Mouse (Mus musculus) liver, adult 2 months (tissue): Measurements from ENCODE around the gene Ulk4. TPM values are rescaled to one million over a fixed set of nuclear protein-coding genes. Genes with fewer than 3 reads are reported as not detected.
"Not testable (repeated sequence)": the region's sequence is repeated elsewhere in the genome, so short reads cannot be mapped to it uniquely, and the experiment has no call there.

ENCODE experiments used
- DNase-seq: peaks from one replicate; pipeline ENCODE4 v3.0.0-alpha.2; 2011; ENCODE audit warnings: low read depth, low spot score; ENCODE audit errors: extremely low read depth
- H3K27ac ChIP-seq: fragments of 200-500 bp; replicated peaks from 2 replicates; pipeline ENCODE4 v1.5.1; 2012; ENCODE audit warnings: low read depth, mild to moderate bottlenecking, control low read depth, inconsistent platforms, low read length; ENCODE audit not compliant: insufficient read depth
- H3K27me3 ChIP-seq: fragments of 200-500 bp; 2 replicates; pipeline ENCODE4 v1.6.1; 2012; ENCODE audit warnings: mild to moderate bottlenecking, moderate library complexity, low read length, inconsistent platforms; ENCODE audit not compliant: control insufficient read depth, insufficient read depth
- H3K36me3 ChIP-seq: fragments of 200-500 bp; 2 replicates; pipeline ENCODE4 v1.6.1; 2012; ENCODE audit warnings: low read length, inconsistent platforms; ENCODE audit not compliant: control insufficient read depth, insufficient read depth
- H3K4me1 ChIP-seq: fragments of 200-500 bp; 2 replicates; pipeline ENCODE4 v1.6.1; 2011; ENCODE audit warnings: low read length; ENCODE audit not compliant: control insufficient read depth, insufficient read depth
- H3K4me3 ChIP-seq: fragments of 200-500 bp; 2 replicates; pipeline ENCODE4 v1.5.1; 2011; ENCODE audit warnings: low read depth, mild to moderate bottlenecking, control low read depth, low read length, moderate library complexity; ENCODE audit not compliant: insufficient read depth
- H3K79me2 ChIP-seq: fragments of 200-500 bp; 2 replicates; pipeline ENCODE4 v1.6.1; 2012; ENCODE audit warnings: inconsistent platforms, mild to moderate bottlenecking, low read length, moderate library complexity; ENCODE audit not compliant: control insufficient read depth, insufficient read depth
- H3K9ac ChIP-seq: fragments of 200-500 bp; 2 replicates; pipeline ENCODE4 v1.6.1; 2012; ENCODE audit warnings: low read depth, mild to moderate bottlenecking, control low read depth, inconsistent platforms, low read length
- CTCF ChIP-seq: fragments of 200-500 bp; IDR thresholded peaks from 2 replicates; pipeline ENCODE4 v1.5.1; 2011; ENCODE audit warnings: low read depth, low read length, control low read depth
- POLR2A ChIP-seq: fragments of 200-500 bp; IDR thresholded peaks from 2 replicates; pipeline ENCODE4 v1.6.1; 2011; ENCODE audit warnings: low read length, control low read depth; ENCODE audit not compliant: insufficient read depth; ENCODE audit errors: extremely low read depth
- WGBS: fragments of 180-500 bp; shearing (Covaris S2); methylation state at CpG from one replicate; pipeline ENCODE4 v1.1.7; 2018; 5-methylcytosine and 5-hydroxymethylcytosine counted together
- polyA plus RNA-seq: library from polyadenylated mRNA; depleted of rRNA; stranded (reverse); fragments of >200 nt; gene quantifications from 2 replicates; pipeline ENCODE4 v1.2.3, GENCODE M21; 2012
- total RNA-seq: library from RNA; depleted of rRNA; stranded (reverse); fragments of >200 nt; gene quantifications from 2 replicates; pipeline ENCODE4 v1.2.3, GENCODE M21; 2014

Ulk4 gene
- total and polyA plus RNA-seq, 2 experiments: under 0.01 to 0.24 TPM

- Histone ChIP-seq H3K27me3 (no peaks in the 10 kb centered on the region), H3K79me2 (no peaks in the 10 kb centered on the region), H3K27ac (no peak overlapping the region), H3K4me1 (no peaks in the 10 kb centered on the region), H3K36me3 (no peaks in the 10 kb centered on the region), H3K9ac (no peak overlapping the region), H3K4me3 (no peak overlapping the region)
- no peak for TF ChIP-seq CTCF
- TF ChIP-seq POLR2A: no peak
- WGBS: 87% methylated on average over 6 of the region's 6 CpGs
- DNase-seq: no peak
Measured at GRCm38 (mm10) chr9:121242331-121242730, 34.7 kb downstream of the Ulk4 start.

- no peaks in the 10 kb centered on the region for H3K27me3 ChIP-seq
- DNase-seq: peak; percentile 9
- no peaks in the 10 kb centered on the region for H3K36me3 ChIP-seq
- no peak overlapping the region for H3K4me3 ChIP-seq
- no peaks in the 10 kb centered on the region for H3K79me2 ChIP-seq
- H3K27ac ChIP-seq: no peak overlapping the region
- H3K4me1 ChIP-seq: no peaks in the 10 kb centered on the region
- 16% methylated on average over 5 of the region's 5 CpGs for WGBS
- TF ChIP-seq CTCF (no peak), POLR2A (no peak)
- no peak overlapping the region for H3K9ac ChIP-seq
Measured at GRCm38 (mm10) chr9:121241806-121242205, 35.2 kb downstream of the Ulk4 start.

GRCm38 (mm10) chr9:121241366-121241765 lies 35.6 kb downstream of the Ulk4 start:
- DNase-seq: no peak
- no peak overlapping the region for H3K27ac ChIP-seq
- H3K4me1 ChIP-seq: no peaks in the 10 kb centered on the region

GRCm38 (mm10) chr9:121240242-121240641 lies 36.8 kb downstream of the Ulk4 start:
- peak; percentile 51 for TF ChIP-seq CTCF
- DNase-seq: peak; percentile 72
- WGBS: 44% methylated on average over 5 of the region's 5 CpGs

More at GRCm38 (mm10) chr9:121241366-121241765, 35.6 kb downstream of the Ulk4 start:
- Histone ChIP-seq H3K9ac (no peak overlapping the region), H3K79me2 (no peaks in the 10 kb centered on the region), H3K4me3 (no peak overlapping the region), H3K36me3 (no peaks in the 10 kb centered on the region), H3K27me3 (no peaks in the 10 kb centered on the region)
- WGBS: 83% methylated on average over 8 of the region's 8 CpGs
- TF ChIP-seq CTCF (no peak), POLR2A (no peak)

GRCm38 (mm10) chr9:121239571-121239970 lies 37.4 kb downstream of the Ulk4 start:
- no peaks in the 10 kb centered on the region for H3K4me1 ChIP-seq
- H3K79me2 ChIP-seq: no peaks in the 10 kb centered on the region
- 68% methylated on average over 6 of the region's 6 CpGs for WGBS
- H3K27me3 ChIP-seq: no peaks in the 10 kb centered on the region
- no peak overlapping the region for H3K4me3 ChIP-seq
- no peak overlapping the region for H3K27ac ChIP-seq
- no peak overlapping the region for H3K9ac ChIP-seq
- H3K36me3 ChIP-seq: no peaks in the 10 kb centered on the region
- no peak for TF ChIP-seq CTCF
- no peak for TF ChIP-seq POLR2A
- no peak for DNase-seq

More at GRCm38 (mm10) chr9:121240242-121240641, 36.8 kb downstream of the Ulk4 start:
- not testable (repeated sequence) for H3K9ac ChIP-seq, H3K79me2 ChIP-seq, H3K4me1 ChIP-seq, H3K36me3 ChIP-seq, H3K4me3 ChIP-seq, H3K27ac ChIP-seq, H3K27me3 ChIP-seq

GRCm38 (mm10) chr9:121218636-121219035 lies 58.4 kb downstream of the Ulk4 start:
- no peak overlapping the region for H3K27ac ChIP-seq
- no peak for DNase-seq
- no peaks in the 10 kb centered on the region for H3K79me2 ChIP-seq
- no peak for TF ChIP-seq POLR2A
- no peak for TF ChIP-seq CTCF
- H3K4me3 ChIP-seq: no peak overlapping the region
- H3K4me1 ChIP-seq: no peaks in the 10 kb centered on the region
- H3K27me3 ChIP-seq: no peaks in the 10 kb centered on the region
- H3K9ac ChIP-seq: no peak overlapping the region
- WGBS: 90% methylated on average over 11 of the region's 11 CpGs
- no peaks in the 10 kb centered on the region for H3K36me3 ChIP-seq
